Mouse (Mus musculus): ENCODE results near the gene Nsun2.
A peak's percentile ranks its signal among the peaks of the same experiment; 100 is the strongest.

The Nsun2 gene

GRCm38 (mm10) chr13:69533405-69534333 is at the start of gene Nsun2:
Gene Nsun2, plus strand, starts transcription at chr13:69533746.
- peak; percentile 42 to 44 for DNase-seq (ENCODE audit: low spot score in 2 of 2)

- DNase-seq (ENCODE audit: low spot score in 2 of 2), result no peak
These were observed 48.2 kb upstream of the Nsun2 start for GRCm38 (mm10) chr13:69485326-69485725.

- DNase-seq (ENCODE audit: low spot score in 2 of 2), result no peak
These were observed 47.7 kb upstream of the Nsun2 start for GRCm38 (mm10) chr13:69485833-69486232.

GRCm38 (mm10) chr13:69487108-69487507 is 46.4 kb upstream of the Nsun2 start:
- no peak for DNase-seq (ENCODE audit: low spot score in 2 of 2)

GRCm38 (mm10) chr13:69487611-69488275 is 45.8 kb upstream of the Nsun2 start:
- DNase-seq (ENCODE audit: low spot score in 2 of 2), result no peak

- DNase-seq (ENCODE audit: low spot score in 2 of 2), result peak; percentile 35 to 41
These were observed 44.8 kb upstream of the Nsun2 start for GRCm38 (mm10) chr13:69488565-69489255.

GRCm38 (mm10) chr13:69489777-69490176 is 43.8 kb upstream of the Nsun2 start:
- DNase-seq (ENCODE audit: low spot score in 2 of 2), result peak; percentile 36 to 41

GRCm38 (mm10) chr13:69492876-69493463 is 40.6 kb upstream of the Nsun2 start:
- no peak for DNase-seq (ENCODE audit: low spot score in 2 of 2)

- no peak for DNase-seq (ENCODE audit: low spot score in 2 of 2)
These were observed 35.3 kb upstream of the Nsun2 start for GRCm38 (mm10) chr13:69498276-69498675.

GRCm38 (mm10) chr13:69502157-69502750 is 31.3 kb upstream of the Nsun2 start:
- DNase-seq (ENCODE audit: low spot score in 2 of 2), result no peak

GRCm38 (mm10) chr13:69502863-69503262 is 30.7 kb upstream of the Nsun2 start:
- DNase-seq (ENCODE audit: low spot score in 2 of 2), result no peak

GRCm38 (mm10) chr13:69506341-69507086 is 27.0 kb upstream of the Nsun2 start:
- DNase-seq (ENCODE audit: low spot score in 2 of 2), result no peak

- DNase-seq (ENCODE audit: low spot score in 2 of 2), result no peak
These were observed 25.9 kb upstream of the Nsun2 start for GRCm38 (mm10) chr13:69507666-69508065.

- DNase-seq (ENCODE audit: low spot score in 2 of 2), result no peak
These were observed 23.9 kb upstream of the Nsun2 start for GRCm38 (mm10) chr13:69509391-69510244.

- no peak for DNase-seq (ENCODE audit: low spot score in 2 of 2)
These were observed 18.5 kb upstream of the Nsun2 start for GRCm38 (mm10) chr13:69515091-69515490.

GRCm38 (mm10) chr13:69517445-69517844 is 16.1 kb upstream of the Nsun2 start:
- no peak for DNase-seq (ENCODE audit: low spot score in 2 of 2)

GRCm38 (mm10) chr13:69519137-69519536 is 14.4 kb upstream of the Nsun2 start:
- no peak for DNase-seq (ENCODE audit: low spot score in 2 of 2)

GRCm38 (mm10) chr13:69522161-69522791 is 11.3 kb upstream of the Nsun2 start:
- no peak for DNase-seq (ENCODE audit: low spot score in 2 of 2)

GRCm38 (mm10) chr13:69523444-69524157 is 9.9 kb upstream of the Nsun2 start:
- DNase-seq (ENCODE audit: low spot score in 2 of 2), result no peak

All from urinary bladder, postnatal 36 days (tissue).